In genomic region chr7:109522084-109522483, GRCm38 (mm10) we compare ENCODE assay signal across 20 mouse cellular contexts. TPM values are rescaled to one million over a fixed set of nuclear protein-coding genes. Genes with fewer than 3 reads are reported as not detected.
DNase-seq lines count a peak whose midpoint lies in the region; ATAC-seq and TF ChIP-seq lines count a peak whose summit lies in the region.
"Had no signal": no experiment of that assay in that cellular context is flagged by ENCODE, and none has a peak within 500 bp of the region (broad histone marks: within the 10 kb centered on the region; RNA-seq: fewer than 3 reads in every experiment).

No protein-coding gene starts in this region.

- no peak for TF ChIP-seq POLR2A in myocyte (IDR thresholded peaks at IDR 0.05; ENCODE audit: insufficient read length, low read depth)

- peak overlapping the region; percentile 91; the same call in 1 of the 2 replicates for H3K4me2 ChIP-seq in lung, embryonic 14.5 days
- H3K4me2 ChIP-seq in embryonic facial prominence, embryonic 14.5 days (ENCODE audit: low read depth, low read length) = no peak overlapping the region
- H3K4me2 ChIP-seq in myocyte (ENCODE audit: low read depth) = peak overlapping the region; percentile 98
- H3K4me2 ChIP-seq: embryonic facial prominence, embryonic 15.5 days; forebrain, embryonic 15.5 days; neural tube, embryonic 12.5 days had no signal

- TF ChIP-seq CTCF in lung, embryonic 14.5 days (IDR thresholded peaks at IDR 0.05; ENCODE audit: low read depth) = no peak
- TF ChIP-seq CTCF in G1E (IDR thresholded peaks at IDR 0.05; ENCODE audit: low read depth, low read length) = no peak

- H3K4me1 ChIP-seq in lung, embryonic 14.5 days (ENCODE audit: insufficient read depth) = peaks cover 14% of the 10 kb centered on the region; the same call in 1 of the 2 replicates
- H3K4me1 ChIP-seq in G1E (ENCODE audit: insufficient read depth, low read depth, low read length) = peaks cover 38% of the 10 kb centered on the region
- H3K4me1 ChIP-seq in embryonic facial prominence, embryonic 14.5 days (ENCODE audit: control insufficient read depth, insufficient read depth, low read length) = peaks cover 12% of the 10 kb centered on the region

- no peak overlapping the region for H3K27ac ChIP-seq in lung, embryonic 14.5 days (ENCODE audit: low read depth)
- H3K27ac ChIP-seq in embryonic facial prominence, embryonic 14.5 days (replicated peaks; ENCODE audit: low read depth, low read length) = no peak overlapping the region
- H3K27ac ChIP-seq: forebrain, embryonic 15.5 days; kidney, postnatal 0 days; neural tube, embryonic 12.5 days had no signal

- H3K79me2 ChIP-seq in myocyte (ENCODE audit: control insufficient read depth, insufficient read depth) = peaks cover 30% of the 10 kb centered on the region

- H3K4me3 ChIP-seq in lung, embryonic 14.5 days (ENCODE audit: low read depth, low read length) = no peak overlapping the region
- H3K4me3 ChIP-seq in G1E (ENCODE audit: low read depth, low read length) (peak overlapping the region; percentile 92), myocyte (no peak overlapping the region)
- no peak overlapping the region for H3K4me3 ChIP-seq in embryonic facial prominence, embryonic 14.5 days (ENCODE audit: low read depth, low read length)
- H3K4me3 ChIP-seq: embryonic facial prominence, embryonic 15.5 days; forebrain, embryonic 15.5 days; megakaryocyte, embryonic 14.5 days; neural tube, embryonic 12.5 days had no signal

- no peaks in the 10 kb centered on the region for H3K27me3 ChIP-seq in lung, embryonic 14.5 days (ENCODE audit: insufficient read depth, low read length)
- no peaks in the 10 kb centered on the region for H3K27me3 ChIP-seq in G1E (ENCODE audit: insufficient read depth, low read length)
- H3K27me3 ChIP-seq in embryonic facial prominence, embryonic 14.5 days (replicated peaks; ENCODE audit: control insufficient read depth, insufficient read depth, low read length) = no peaks in the 10 kb centered on the region
- no peaks in the 10 kb centered on the region for H3K27me3 ChIP-seq in myocyte (ENCODE audit: control insufficient read depth, insufficient read depth, insufficient read length)
- H3K27me3 ChIP-seq: embryonic facial prominence, embryonic 15.5 days; forebrain, embryonic 15.5 days; megakaryocyte, embryonic 14.5 days; neural tube, embryonic 12.5 days; Patski had no signal

- H3K9me3 ChIP-seq in lung, embryonic 14.5 days (ENCODE audit: low read depth, low read length) = no peaks in the 10 kb centered on the region
- no peaks in the 10 kb centered on the region for H3K9me3 ChIP-seq in G1E (replicated peaks)
- H3K9me3 ChIP-seq in embryonic facial prominence, embryonic 14.5 days (ENCODE audit: control insufficient read depth, low read length) = no peaks in the 10 kb centered on the region
- H3K9me3 ChIP-seq: embryonic facial prominence, embryonic 15.5 days; forebrain, embryonic 15.5 days; megakaryocyte, embryonic 14.5 days; neural tube, embryonic 12.5 days had no signal

- no peak for DNase-seq in lung, embryonic 14.5 days
- no peak for DNase-seq in lung, adult 18-20 months
- DNase-seq in G1E (ENCODE audit: low spot score) = no peak
- DNase-seq in embryonic facial prominence, embryonic 14.5 days (ENCODE audit: low spot score) = no peak
- no peak for DNase-seq in gastrocnemius, adult 8-10 months (ENCODE audit: low spot score in 2 of 2)
- DNase-seq in gastrocnemius, postnatal 4 days (ENCODE audit: low spot score in 2 of 2) = no peak
- DNase-seq: cerebellum, adult 9-10 months; heart, adult 11 months; left cerebral cortex, postnatal 4 days; right cerebral cortex, postnatal 4 days; thymus, postnatal 25 days had no signal

- no peak for ATAC-seq in lung, embryonic 14.5 days (ENCODE audit: insufficient read depth)
- ATAC-seq in G1E (ENCODE audit: extremely low read depth, insufficient number of reproducible peaks, low FRiP score, poor library complexity, severe bottlenecking) = no peak
- ATAC-seq in embryonic facial prominence, embryonic 14.5 days (ENCODE audit: low read depth) = no peak
- ATAC-seq: CD4-positive, CD25-positive, alpha-beta regulatory T cell, adult 4 months; forebrain, embryonic 15.5 days; lung, postnatal 0 days; Patski had no signal

- H3ac ChIP-seq in myocyte (ENCODE audit: control insufficient read depth, insufficient read length) = no peak overlapping the region

- peaks cover 73% of the 10 kb centered on the region for H3K36me3 ChIP-seq in lung, embryonic 14.5 days (ENCODE audit: insufficient read depth)
- H3K36me3 ChIP-seq in G1E (replicated peaks) (peaks cover 74% of the 10 kb centered on the region), myocyte (ENCODE audit: control insufficient read depth, insufficient read depth) (peaks cover 55% of the 10 kb centered on the region)
- peaks cover 64% of the 10 kb centered on the region for H3K36me3 ChIP-seq in embryonic facial prominence, embryonic 14.5 days (ENCODE audit: control insufficient read depth, insufficient read depth, low read length)

- H3K9ac ChIP-seq in lung, embryonic 14.5 days = no peak overlapping the region; the same call in 1 of the 2 replicates
- H3K9ac ChIP-seq in embryonic facial prominence, embryonic 14.5 days (ENCODE audit: low read depth, low read length) = 0 out of 2 replicates have a peak overlapping the region, but pooled peaks have one; percentile 21
- H3K9ac ChIP-seq: embryonic facial prominence, embryonic 15.5 days; forebrain, embryonic 15.5 days; neural tube, embryonic 12.5 days had no signal

- 69% methylated on average over 5 of the region's 5 CpGs for WGBS in lung, embryonic 14.5 days
- 74% methylated on average over 5 of the region's 5 CpGs for WGBS in embryonic facial prominence, embryonic 14.5 days

TF ChIP-seq in myocyte, 11 proteins besides CTCF, POLR2A, EP300 and RAD21:
- TF ChIP-seq TCF3 (IDR thresholded peaks at IDR 0.05; ENCODE audit: insufficient read length, low read depth) = no peak
- TF ChIP-seq SRF (IDR thresholded peaks at IDR 0.05; ENCODE audit: control insufficient read depth, insufficient read length, low read depth) = no peak
- TF ChIP-seq POLR2AphosphoS2 (IDR thresholded peaks at IDR 0.05; ENCODE audit: insufficient read length, low read depth) = peak; percentile 41
- TF ChIP-seq REST (IDR thresholded peaks at IDR 0.05; ENCODE audit: insufficient read depth, insufficient read length) = no peak
- TF ChIP-seq MAX (IDR thresholded peaks at IDR 0.05; ENCODE audit: low read depth) = no peak
- TF ChIP-seq MYOD1 (IDR thresholded peaks at IDR 0.05; ENCODE audit: control insufficient read depth in 1 of 3, insufficient read length in 2 of 3, low read depth in 2 of 3) = no peak
TF ChIP-seq in myocyte: peak in this region for 1.

RNA-seq across cellular contexts. Expression of gene Rpl27a, which starts 3.1 kb away (rescaled TPM):
- 157 and 166 TPM in 2 replicates for polyA plus RNA-seq in lung, embryonic 14.5 days (2014; fragmentation: Nextera tagmentation; extraction: Ambion mirVana)
- total RNA-seq in G1E (2014; fragmentation: Nextera tagmentation) (402 and 444 TPM in 2 replicates), G1E (2017) (833 and 1,086 TPM in 2 replicates)
- polyA plus RNA-seq in G1E (2012) (9,138 and 9,366 TPM in 2 replicates), myocyte (2012; fragmentation: generic; extraction: Trizol) (1,271 TPM)
- 152 and 153 TPM in 2 replicates for polyA plus RNA-seq in embryonic facial prominence, embryonic 14.5 days (2014; fragmentation: Nextera tagmentation; extraction: Ambion mirVana)
- total RNA-seq in gastrocnemius, adult 8-10 months (2022) = 10 to 100 TPM; 66.8 to 96.7 (median 83.2) TPM
- 100 to 1,000 TPM; 188 to 197 TPM for total RNA-seq in gastrocnemius, postnatal 4 days (2021)

RNA-seq across cellular contexts. Expression of gene Trim66, which starts 14.2 kb away (rescaled TPM):
- 0.04 and 0.05 TPM in 2 replicates for polyA plus RNA-seq in lung, embryonic 14.5 days (2014; fragmentation: Nextera tagmentation; extraction: Ambion mirVana)
- total RNA-seq in G1E (2014; fragmentation: Nextera tagmentation) = not detected in 2 replicates
- 0.17 and 0.49 TPM in 2 replicates for total RNA-seq in G1E (2017)
- 0.02 TPM in 1 of 2 replicates, not detected in the other for polyA plus RNA-seq in G1E (2012)
- polyA plus RNA-seq in embryonic facial prominence, embryonic 14.5 days (2014; fragmentation: Nextera tagmentation; extraction: Ambion mirVana) = 2.9 and 3.2 TPM in 2 replicates
- 0.55 TPM for polyA plus RNA-seq in myocyte (2012; fragmentation: generic; extraction: Trizol)
- total RNA-seq in gastrocnemius, adult 8-10 months (2022) = under 1 TPM; 0.07 to 0.13 (median 0.12) TPM
- total RNA-seq in gastrocnemius, postnatal 4 days (2021) = under 1 TPM; 0.29 TPM
- polyA plus RNA-seq: CD4-positive, CD25-positive, alpha-beta regulatory T cell, adult 4 months had no signal
